Mouse (Mus musculus) small intestine, adult 2 months (tissue): Measurements from ENCODE around the gene Olfr157. TPM values are rescaled to one million over a fixed set of nuclear protein-coding genes. Genes with fewer than 3 reads are reported as not detected.

Source experiments
- H3K27ac ChIP-seq: fragments of 200-500 bp; 2 replicates; pipeline ENCODE4 v1.5.1; 2012; ENCODE audit warnings: low read depth, low read length, control low read depth, inconsistent platforms; ENCODE audit not compliant: insufficient read depth
- H3K27me3 ChIP-seq: fragments of 200-500 bp; 2 replicates; pipeline ENCODE4 v1.6.1; 2012; ENCODE audit warnings: mild to moderate bottlenecking, moderate library complexity, low read length, inconsistent platforms; ENCODE audit not compliant: control insufficient read depth, insufficient read depth
- H3K36me3 ChIP-seq: fragments of 200-500 bp; 2 replicates; pipeline ENCODE4 v1.6.1; 2012; ENCODE audit warnings: mild to moderate bottlenecking, low read length, control low read depth, inconsistent platforms; ENCODE audit not compliant: control insufficient read depth, insufficient read depth
- H3K4me1 ChIP-seq: fragments of 200-500 bp; 2 replicates; pipeline ENCODE4 v1.6.1; 2012; ENCODE audit warnings: low read length, inconsistent platforms, mixed read lengths; ENCODE audit not compliant: control insufficient read depth, insufficient read depth, insufficient read length
- H3K4me3 ChIP-seq: fragments of 200-500 bp; 2 replicates; pipeline ENCODE4 v1.5.1; 2012; ENCODE audit warnings: low read depth, mild to moderate bottlenecking, control low read depth, inconsistent platforms, low read length, moderate library complexity
- CTCF ChIP-seq: fragments of 200-500 bp; IDR thresholded peaks from 2 replicates; pipeline ENCODE4 v1.5.1; 2012; ENCODE audit warnings: low read depth, mild to moderate bottlenecking, control low read depth, inconsistent platforms, low read length, moderate library complexity, mixed read lengths; ENCODE audit not compliant: insufficient replicate concordance, insufficient read length; ENCODE audit errors: extremely low read depth
- POLR2A ChIP-seq: fragments of 200-500 bp; IDR thresholded peaks from 2 replicates; pipeline ENCODE4 v1.6.1; 2012; ENCODE audit warnings: low read depth, mild to moderate bottlenecking, control low read depth, inconsistent platforms, low read length, moderate library complexity
- WGBS: fragments of 180-500 bp; shearing (Covaris S2); methylation state at CpG from one replicate; pipeline ENCODE4 v1.1.7; 2018; 5-methylcytosine and 5-hydroxymethylcytosine counted together
- polyA plus RNA-seq: library from polyadenylated mRNA; depleted of rRNA; stranded (reverse); fragments of >200 nt; gene quantifications from 2 replicates; pipeline ENCODE4 v1.2.3, GENCODE M21; 2012

The Olfr157 gene
- polyA plus RNA-seq, 1 experiment: 0.10 TPM

DNA sequence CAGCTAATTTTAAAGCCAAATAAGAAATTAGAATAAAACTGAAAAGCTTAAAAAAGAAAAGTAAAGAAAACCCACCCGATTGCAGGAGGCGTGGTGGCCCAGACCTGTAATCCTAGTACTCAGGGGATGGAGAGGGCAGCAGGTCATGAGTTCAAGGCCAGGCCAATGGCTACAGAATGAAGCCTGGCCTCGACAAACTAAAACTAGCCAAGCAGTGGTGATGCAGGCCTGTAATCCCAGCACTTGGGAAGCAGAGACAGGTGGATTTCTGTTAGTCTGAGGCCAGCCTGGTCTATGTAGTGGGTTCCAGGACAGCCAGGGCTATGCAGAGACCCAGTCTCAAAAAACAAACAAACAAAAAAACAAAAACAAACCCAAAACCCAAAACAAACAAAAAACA, 1.7 kb downstream of the Olfr157 start:
- Histone ChIP-seq H3K4me3 (no peak overlapping the region), H3K27me3 (no peaks in the 10 kb centered on the region), H3K4me1 (no peaks in the 10 kb centered on the region), H3K27ac (no peak overlapping the region), H3K36me3 (no peaks in the 10 kb centered on the region)
- WGBS: 67% methylated on average over 3 of the region's 3 CpGs
- TF ChIP-seq POLR2A (no peak), CTCF (no peak)

DNA sequence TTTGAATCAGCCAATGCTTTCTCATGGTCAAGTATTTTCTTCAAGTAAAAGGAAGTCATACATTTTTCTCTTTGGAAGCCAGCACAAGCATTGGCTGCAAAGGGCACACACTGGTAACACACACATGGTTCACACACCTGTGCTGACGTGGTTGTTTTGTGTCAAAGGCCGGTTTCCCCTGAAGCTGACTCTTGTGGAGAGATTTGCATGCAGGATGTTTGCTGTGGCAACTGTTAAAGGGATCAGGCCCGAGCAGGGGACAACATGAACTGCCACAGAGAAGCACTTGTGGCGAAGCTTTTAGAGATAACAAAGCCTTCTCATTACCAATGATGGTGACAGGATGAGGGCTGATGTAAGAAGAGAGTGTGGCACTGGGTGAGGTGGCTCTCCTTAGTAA, 5.3 kb downstream of the Olfr157 start:
- Histone ChIP-seq H3K4me3 (no peak overlapping the region), H3K27ac (no peak overlapping the region), H3K4me1 (no peaks in the 10 kb centered on the region), H3K27me3 (no peaks in the 10 kb centered on the region), H3K36me3 (no peaks in the 10 kb centered on the region)
- no peak for TF ChIP-seq POLR2A
- no peak for TF ChIP-seq CTCF
- 48% methylated on average over 4 of the region's 4 CpGs for WGBS

DNA sequence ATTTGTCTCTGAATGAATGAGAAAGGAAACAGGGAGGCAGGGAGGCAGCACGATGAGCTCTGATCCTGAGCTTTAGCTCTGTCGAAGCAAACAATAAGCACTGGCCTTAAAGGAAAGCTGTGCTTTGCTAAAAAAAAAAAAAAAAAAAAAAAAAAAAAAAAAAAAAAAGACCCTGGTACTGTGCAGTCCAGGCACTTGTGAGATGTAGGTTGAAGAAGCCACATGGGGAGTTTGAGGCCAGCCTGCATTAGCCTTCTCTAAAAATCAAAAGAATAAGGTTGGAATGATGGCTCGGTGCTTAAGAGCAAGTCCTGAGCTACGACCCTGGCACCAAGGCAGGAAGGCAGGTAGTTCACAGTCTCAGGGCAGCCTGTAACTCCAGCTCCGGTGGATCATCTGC, 6.2 kb downstream of the Olfr157 start:
- Histone ChIP-seq H3K36me3 (no peaks in the 10 kb centered on the region), H3K4me3 (no peak overlapping the region), H3K27me3 (no peaks in the 10 kb centered on the region), H3K4me1 (no peaks in the 10 kb centered on the region), H3K27ac (no peak overlapping the region)
- TF ChIP-seq POLR2A (no peak), CTCF (no peak)
- 69% methylated on average over 5 of the region's 5 CpGs for WGBS

DNA sequence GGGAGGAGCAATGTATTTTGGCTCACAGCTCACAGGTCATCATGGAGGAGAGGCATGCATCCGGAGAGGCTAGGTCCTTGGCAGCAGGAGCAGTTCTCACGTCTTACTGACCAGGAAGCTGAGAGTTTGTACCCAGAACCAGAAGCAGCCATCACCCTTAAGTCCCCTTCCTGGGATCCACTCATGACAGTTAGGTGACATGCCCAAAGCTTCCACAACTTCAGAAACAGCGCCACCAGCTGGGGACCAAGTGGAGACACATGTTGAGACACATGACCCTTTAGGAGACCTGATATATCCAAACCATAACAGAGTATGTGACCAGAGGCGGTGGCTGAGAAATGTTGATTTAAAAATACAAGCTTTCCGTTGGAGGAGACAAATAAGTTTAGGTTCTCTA, 8.0 kb downstream of the Olfr157 start:
- 65% methylated on average over 5 of the region's 5 CpGs for WGBS
- TF ChIP-seq CTCF: no peak
- no peaks in the 10 kb centered on the region for H3K27me3 ChIP-seq
- no peak overlapping the region for H3K4me3 ChIP-seq
- H3K4me1 ChIP-seq: no peaks in the 10 kb centered on the region
- no peaks in the 10 kb centered on the region for H3K36me3 ChIP-seq
- no peak overlapping the region for H3K27ac ChIP-seq

DNA sequence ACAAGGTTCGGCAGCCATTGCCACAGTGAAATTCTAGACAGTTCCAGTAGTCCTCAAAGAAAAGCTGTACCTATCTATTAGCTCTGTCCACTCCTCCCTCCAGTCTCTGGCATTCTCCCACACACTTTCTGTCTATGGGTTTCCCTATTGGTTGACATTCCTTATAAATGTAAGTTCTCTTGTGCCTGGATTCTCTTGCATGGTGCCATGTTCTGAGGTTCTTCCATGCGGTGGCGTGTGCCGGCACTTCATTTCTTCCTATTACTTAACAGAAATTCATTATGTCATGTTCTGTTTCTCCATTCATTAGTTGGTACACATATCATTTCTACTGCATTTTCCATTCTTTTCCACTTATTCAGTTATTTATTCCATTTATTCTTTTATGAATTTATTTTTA, 11.2 kb downstream of the Olfr157 start:
- Histone ChIP-seq H3K4me1 (no peaks in the 10 kb centered on the region), H3K27ac (no peak overlapping the region), H3K36me3 (no peaks in the 10 kb centered on the region), H3K27me3 (no peaks in the 10 kb centered on the region), H3K4me3 (no peak overlapping the region)
- 91% methylated on average over 4 of the region's 4 CpGs for WGBS
- no peak for TF ChIP-seq POLR2A

DNA sequence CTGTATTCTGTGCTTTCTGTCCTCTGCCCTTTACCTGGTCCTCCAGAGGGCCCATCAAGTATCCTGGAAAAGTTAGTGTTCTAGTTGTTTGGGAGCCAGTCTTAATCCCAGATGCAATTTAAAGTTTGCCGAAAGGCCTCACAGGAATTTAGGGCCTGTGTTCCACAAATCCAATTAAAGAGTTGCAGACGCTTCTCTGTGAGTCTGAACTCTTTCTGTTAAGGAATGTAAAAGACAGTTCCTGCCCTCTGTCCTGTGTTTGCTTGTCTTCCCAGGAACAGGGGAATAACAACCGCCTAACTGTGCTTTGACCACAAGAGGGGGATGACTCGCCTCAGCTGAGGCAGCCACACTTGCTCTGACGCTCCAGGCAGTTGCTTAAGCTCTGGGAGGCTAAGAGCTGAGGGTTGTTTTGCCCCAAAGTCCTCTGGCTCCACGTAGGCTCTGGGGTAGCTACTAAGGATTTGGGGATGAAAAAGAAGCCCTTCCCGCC, 16.1 kb downstream of the Olfr157 start, which contains the start of gene Olfr156:
Olfr156 (minus strand) TSS at position 51 of the 493 bp plus-strand sequence.
- no peak for TF ChIP-seq POLR2A
- peak; percentile 32; the same call in 1 of the 2 replicates for TF ChIP-seq CTCF
- 23% methylated on average over 7 of the region's 7 CpGs for WGBS
- Histone ChIP-seq H3K27ac (no peak within 1 kb of the TSS), H3K27me3 (no peaks in the 10 kb centered on the region), H3K4me1 (no peaks in the 10 kb centered on the region), H3K4me3 (no peak within 1 kb of the TSS), H3K36me3 (no peaks in the 10 kb centered on the region)

DNA sequence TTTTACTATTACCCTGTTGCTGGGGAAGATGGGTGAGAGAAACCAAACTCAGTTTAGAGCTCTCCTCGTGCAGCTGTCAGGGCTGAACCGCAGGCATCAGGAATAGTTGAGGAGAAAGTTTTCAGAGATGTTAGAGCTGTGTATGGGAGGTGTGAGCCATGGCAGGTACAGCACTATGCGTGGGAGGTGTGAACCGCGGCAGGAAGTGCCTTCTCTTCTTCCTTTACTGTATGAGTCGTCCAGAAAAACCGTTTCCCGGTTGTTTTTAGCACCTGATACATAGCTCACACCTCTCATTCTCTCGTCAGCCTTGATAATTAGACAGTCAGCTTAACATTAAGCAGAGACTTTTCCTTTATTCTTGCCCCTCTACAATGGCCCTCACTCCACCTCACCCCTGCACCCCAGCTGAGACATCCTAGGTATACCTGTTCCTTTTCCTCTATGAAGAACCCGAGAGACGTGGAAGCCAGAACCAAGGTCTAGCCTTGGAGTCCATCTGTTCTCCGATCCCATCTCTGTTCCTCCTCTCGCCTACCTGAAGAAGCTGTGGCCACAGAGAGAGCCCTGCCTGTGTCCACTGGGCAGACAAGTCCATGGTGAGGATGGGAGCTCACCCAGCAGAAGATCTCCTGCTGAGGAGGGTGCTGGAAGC, 17.0 kb downstream of the Olfr157 start:
- WGBS: 75% methylated on average over 13 of the region's 13 CpGs
- Histone ChIP-seq H3K27ac (no peak overlapping the region), H3K36me3 (no peaks in the 10 kb centered on the region), H3K4me1 (no peaks in the 10 kb centered on the region), H3K4me3 (no peak overlapping the region), H3K27me3 (no peaks in the 10 kb centered on the region)
- TF ChIP-seq CTCF: no peak
- TF ChIP-seq POLR2A: no peak
